In the genomic region with DNA sequence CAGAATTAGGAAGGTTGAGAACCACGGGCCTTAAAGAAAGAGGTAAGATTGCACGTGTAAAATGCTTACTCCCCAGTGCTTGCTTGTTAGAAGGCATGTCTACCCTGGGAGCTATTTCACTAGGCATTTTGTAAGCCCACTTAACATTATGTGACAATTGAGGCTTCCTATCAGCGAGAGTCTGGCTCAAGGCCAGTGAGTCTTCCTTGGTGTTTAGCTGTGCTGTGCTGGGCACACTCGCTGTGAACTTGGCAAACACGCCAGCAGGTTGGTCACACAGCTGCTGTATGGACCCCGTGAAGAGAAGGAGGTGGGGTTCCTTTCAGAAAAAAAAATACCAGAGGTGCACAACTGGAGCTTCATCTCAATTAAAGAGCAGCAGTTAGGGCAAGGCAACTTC, we compare ENCODE assay signal across 17 mouse cellular contexts. TPM values are rescaled to one million over a fixed set of nuclear protein-coding genes. Genes with fewer than 3 reads are reported as not detected.
DNase-seq lines count a peak whose midpoint lies in the region; ATAC-seq lines count a peak whose summit lies in the region.
"Had no signal": no experiment of that assay in that cellular context is flagged by ENCODE, and none has a peak within 500 bp of the region (broad histone marks: within the 10 kb centered on the region; RNA-seq: fewer than 3 reads in every experiment).

No protein-coding gene starts in this region.

- no peak overlapping the region for H3K4me3 ChIP-seq in limb, embryonic 12.5 days (replicated peaks)
- no peak overlapping the region for H3K4me3 ChIP-seq in limb, embryonic 10.5 days
- H3K4me3 ChIP-seq in forebrain, embryonic 14.5 days (ENCODE audit: low read depth, low read length) = no peak overlapping the region
- peak overlapping the region; percentile 98 for H3K4me3 ChIP-seq in midbrain, embryonic 13.5 days (replicated peaks)
- no peak overlapping the region for H3K4me3 ChIP-seq in kidney, embryonic 14.5 days (ENCODE audit: low read length)
- H3K4me3 ChIP-seq: liver, embryonic 15.5 days; neural tube, embryonic 12.5 days had no signal

- peak overlapping the region; percentile 62; the same call in 1 of the 2 replicates for H3K4me2 ChIP-seq in limb, embryonic 12.5 days
- peak overlapping the region; percentile 78 for H3K4me2 ChIP-seq in forebrain, embryonic 14.5 days (ENCODE audit: low read length)
- H3K4me2 ChIP-seq in midbrain, embryonic 13.5 days (replicated peaks) = peak overlapping the region; percentile 82
- no peak overlapping the region for H3K4me2 ChIP-seq in kidney, embryonic 14.5 days (replicated peaks; ENCODE audit: low read depth, low read length)
- H3K4me2 ChIP-seq: heart, embryonic 11.5 days; liver, embryonic 15.5 days had no signal

- H3K9ac ChIP-seq in limb, embryonic 12.5 days (replicated peaks) = no peak overlapping the region
- H3K9ac ChIP-seq in forebrain, embryonic 14.5 days (ENCODE audit: low read length) = 0 out of 2 replicates have a peak overlapping the region, but pooled peaks have one; percentile 14
- peak overlapping the region; percentile 96; the same call in 1 of the 2 replicates for H3K9ac ChIP-seq in midbrain, embryonic 13.5 days (replicated peaks)
- H3K9ac ChIP-seq in kidney, embryonic 14.5 days (ENCODE audit: low read depth, low read length) = no peak overlapping the region
- H3K9ac ChIP-seq: liver, embryonic 15.5 days; neural tube, embryonic 12.5 days had no signal

- H3K27ac ChIP-seq in limb, embryonic 12.5 days = no peak overlapping the region
- no peak overlapping the region for H3K27ac ChIP-seq in limb, embryonic 10.5 days
- H3K27ac ChIP-seq in forebrain, embryonic 14.5 days (ENCODE audit: low read depth, low read length) = no peak overlapping the region
- H3K27ac ChIP-seq in midbrain, embryonic 13.5 days = 0 out of 2 replicates have a peak overlapping the region, but pooled peaks have one; percentile 45
- H3K27ac ChIP-seq in kidney, embryonic 14.5 days (ENCODE audit: low read depth, low read length) = no peak overlapping the region
- H3K27ac ChIP-seq: kidney, postnatal 0 days; liver, embryonic 15.5 days; neural tube, embryonic 12.5 days had no signal

- no peaks in the 10 kb centered on the region for H3K27me3 ChIP-seq in limb, embryonic 12.5 days
- H3K27me3 ChIP-seq in limb, embryonic 10.5 days (ENCODE audit: low read depth, poor library complexity, severe bottlenecking) = no peaks in the 10 kb centered on the region
- 0 out of 2 replicates have a peak, but pooled peaks cover 3% of the 10 kb centered on the region for H3K27me3 ChIP-seq in forebrain, embryonic 14.5 days (replicated peaks; ENCODE audit: control insufficient read depth, insufficient read depth, low read length)
- no peaks in the 10 kb centered on the region for H3K27me3 ChIP-seq in midbrain, embryonic 13.5 days
- H3K27me3 ChIP-seq in kidney, embryonic 14.5 days (ENCODE audit: control insufficient read depth, insufficient read depth, low read length) = no peaks in the 10 kb centered on the region
- H3K27me3 ChIP-seq: neural tube, embryonic 12.5 days; Patski had no signal

- no peaks in the 10 kb centered on the region; the same call in 1 of the 2 replicates for H3K36me3 ChIP-seq in limb, embryonic 12.5 days
- H3K36me3 ChIP-seq in limb, embryonic 10.5 days = peaks cover 11% of the 10 kb centered on the region
- H3K36me3 ChIP-seq in forebrain, embryonic 14.5 days (ENCODE audit: control insufficient read depth, insufficient read depth, low read length) = no peaks in the 10 kb centered on the region
- no peaks in the 10 kb centered on the region for H3K36me3 ChIP-seq in midbrain, embryonic 13.5 days
- H3K36me3 ChIP-seq in kidney, embryonic 14.5 days (ENCODE audit: control insufficient read depth, insufficient read depth, low read length) = no peaks in the 10 kb centered on the region
- H3K36me3 ChIP-seq: liver, embryonic 15.5 days; neural tube, embryonic 12.5 days had no signal

- H3K4me1 ChIP-seq in limb, embryonic 12.5 days (replicated peaks) = peaks cover 47% of the 10 kb centered on the region
- H3K4me1 ChIP-seq in limb, embryonic 10.5 days = peaks cover 53% of the 10 kb centered on the region
- H3K4me1 ChIP-seq in forebrain, embryonic 14.5 days (ENCODE audit: control insufficient read depth, insufficient read depth, low read length) = peaks cover 27% of the 10 kb centered on the region
- H3K4me1 ChIP-seq in midbrain, embryonic 13.5 days (replicated peaks) = peaks cover 62% of the 10 kb centered on the region
- peaks cover 22% of the 10 kb centered on the region for H3K4me1 ChIP-seq in kidney, embryonic 14.5 days (ENCODE audit: control insufficient read depth, insufficient read depth, low read length)

- H3K9me3 ChIP-seq in limb, embryonic 12.5 days = no peaks in the 10 kb centered on the region
- H3K9me3 ChIP-seq in limb, embryonic 10.5 days (replicated peaks) = no peaks in the 10 kb centered on the region
- H3K9me3 ChIP-seq in forebrain, embryonic 14.5 days (replicated peaks; ENCODE audit: control insufficient read depth, low read length) = no peaks in the 10 kb centered on the region
- H3K9me3 ChIP-seq in midbrain, embryonic 13.5 days = no peaks in the 10 kb centered on the region
- H3K9me3 ChIP-seq in kidney, embryonic 14.5 days (ENCODE audit: control insufficient read depth, low read length) = no peaks in the 10 kb centered on the region
- H3K9me3 ChIP-seq: liver, embryonic 15.5 days; neural tube, embryonic 12.5 days had no signal

- WGBS in limb, embryonic 12.5 days = 53% methylated on average over 6 of the region's 6 CpGs
- WGBS in limb, embryonic 10.5 days = 69% methylated on average over 6 of the region's 6 CpGs
- 27% methylated on average over 6 of the region's 6 CpGs for WGBS in forebrain, embryonic 14.5 days
- whole genome bisulfite sequencing in midbrain, embryonic 13.5 days = 38% methylated on average over 6 of the region's 6 CpGs
- 77% methylated on average over 6 of the region's 6 CpGs for WGBS in kidney, embryonic 14.5 days

- peak; percentile 33 to 41 for DNase-seq in cerebellum, postnatal 14 days
- no peak for DNase-seq in cerebellum, adult 8-10 months
- DNase-seq in limb, embryonic 10.5 days (ENCODE audit: low spot score) = no peak
- peak; percentile 60 for DNase-seq in forebrain, embryonic 14.5 days (ENCODE audit: low spot score)
- DNase-seq: cerebellum, adult 11-12 months; gastrocnemius, postnatal 25 days; layer of hippocampus, adult 9-11 months; thymus, adult 18-20 months had no signal

- no peak for ATAC-seq in limb, embryonic 12.5 days (ENCODE audit: insufficient number of reproducible peaks, insufficient read depth, low FRiP score, low TSS enrichment, low read depth)
- no peak for ATAC-seq in forebrain, embryonic 14.5 days
- no peak for ATAC-seq in midbrain, embryonic 13.5 days
- ATAC-seq in erythroblast, adult 5-6 weeks (replicated peaks; ENCODE audit: low FRiP score, poor library complexity, severe bottlenecking) = no peak
- no peak for ATAC-seq in kidney, embryonic 14.5 days (ENCODE audit: low FRiP score, low TSS enrichment)
- ATAC-seq: Patski had no signal

RNA-seq across cellular contexts. Expression of gene Cachd1, which starts 4.4 kb away (rescaled TPM):
- 39.7 and 42.3 TPM in 2 replicates for polyA plus RNA-seq in limb, embryonic 12.5 days (2016; fragmentation: Nextera tagmentation; extraction: Ambion mirVana)
- 43.3 and 44.9 TPM in 2 replicates for polyA plus RNA-seq in limb, embryonic 10.5 days (2016; fragmentation: Nextera tagmentation; extraction: Ambion mirVana)
- 14.9 and 16.2 TPM in 2 replicates for polyA plus RNA-seq in forebrain, embryonic 14.5 days (2014; fragmentation: Nextera tagmentation; extraction: Ambion mirVana)
- 30.0 and 38.9 TPM in 2 replicates for polyA plus RNA-seq in midbrain, embryonic 13.5 days (2015; fragmentation: Nextera tagmentation; extraction: Ambion mirVana)
- total RNA-seq in erythroblast, adult 5-6 weeks (2015; ENCODE audit: low replicate concordance) = 85.7 and 130 TPM in 2 replicates
- total RNA-seq in erythroblast, adult 5-6 weeks (2017; ENCODE audit: low replicate concordance) = 39.9 and 49.1 TPM in 2 replicates
- polyA plus RNA-seq in kidney, embryonic 14.5 days (2014; fragmentation: Nextera tagmentation; extraction: Ambion mirVana) = 18.7 and 25.0 TPM in 2 replicates

Comparison
In these comparisons a context has a peak if more than half of its experiments do, and no peak if none do; other contexts are left out.
1. DNase-seq: peak in cerebellum, postnatal 14 days (2 of 2) and forebrain, embryonic 14.5 days (single experiment); none in cerebellum, adult 8-10 months (single experiment) and limb, embryonic 10.5 days (single experiment).
2. H3K9ac ChIP-seq: peak in forebrain, embryonic 14.5 days (single experiment) and midbrain, embryonic 13.5 days (single experiment); none in limb, embryonic 12.5 days (single experiment) and kidney, embryonic 14.5 days (single experiment).